Mouse (Mus musculus) embryonic facial prominence, embryonic 13.5 days (tissue): ENCODE measurements around the gene Mrps27. TPM values are rescaled to one million over a fixed set of nuclear protein-coding genes. Genes with fewer than 3 reads are reported as not detected.
"Not testable (repeated sequence)": the region's sequence is repeated elsewhere in the genome, so short reads cannot be mapped to it uniquely, and the experiment has no call there.

ENCODE experiments used
- ATAC-seq: fragments of 200-750 bp; cut with Nextera tagmentation; 2 replicates; pipeline ENCODE4 v1.8.0; 2017; ENCODE audit warnings: low read depth; ENCODE audit not compliant: insufficient number of reproducible peaks, insufficient read depth, low FRiP score, low TSS enrichment
- H3K27ac ChIP-seq: fragments of 300-500 bp; sonication (generic); 2 replicates; pipeline ENCODE4 v1.5.1; 2015; ENCODE audit warnings: moderate library complexity, mild to moderate bottlenecking, inconsistent platforms
- H3K27me3 ChIP-seq: fragments of 300-500 bp; sonication (generic); 2 replicates; pipeline ENCODE4 v1.6.1; 2015; ENCODE audit warnings: mild to moderate bottlenecking, inconsistent platforms
- H3K36me3 ChIP-seq: fragments of 300-500 bp; sonication (generic); 2 replicates; pipeline ENCODE4 v1.6.1; 2015; ENCODE audit warnings: mild to moderate bottlenecking, inconsistent platforms
- H3K4me1 ChIP-seq: fragments of 300-500 bp; sonication (generic); 2 replicates; pipeline ENCODE4 v1.6.1; 2015; ENCODE audit warnings: inconsistent platforms
- H3K4me2 ChIP-seq: fragments of 300-500 bp; sonication (generic); 2 replicates; pipeline ENCODE4 v1.6.1; 2015; ENCODE audit warnings: moderate library complexity, mild to moderate bottlenecking, inconsistent platforms
- H3K4me3 ChIP-seq: fragments of 300-500 bp; sonication (generic); 2 replicates; pipeline ENCODE4 v1.5.1; 2015; ENCODE audit warnings: mild to moderate bottlenecking, inconsistent platforms
- H3K9ac ChIP-seq: fragments of 300-500 bp; sonication (generic); 2 replicates; pipeline ENCODE4 v1.6.1; 2015; ENCODE audit warnings: mild to moderate bottlenecking, inconsistent platforms
- H3K9me3 ChIP-seq: fragments of 300-500 bp; sonication (generic); 2 replicates; pipeline ENCODE4 v1.6.1; 2016; ENCODE audit warnings: inconsistent platforms
- WGBS: fragments of 180-500 bp; shearing (Covaris S2); methylation state at CpG from one replicate; pipeline ENCODE4 v1.1.7; 2015; ENCODE audit warnings: mixed read lengths; 5-methylcytosine and 5-hydroxymethylcytosine counted together
- polyA plus RNA-seq: library from polyadenylated mRNA; unstranded; fragments of >200 nt; fragmentation: Nextera tagmentation; extraction: Ambion mirVana; gene quantifications from 2 replicates; pipeline ENCODE4 v1.2.1, GENCODE M21; 2015

Mrps27 gene
- polyA plus RNA-seq, 1 experiment from 2014 or later, result 62.5 TPM

GRCm38 (mm10) chr13:99317058-99317457, 27.5 kb upstream of the Mrps27 start:
- H3K4me2 ChIP-seq, result no peak overlapping the region
- no peaks in the 10 kb centered on the region for H3K9me3 ChIP-seq
- WGBS, result 56% methylated on average over 4 of the region's 4 CpGs
- H3K27ac ChIP-seq, result no peak overlapping the region
- H3K36me3 ChIP-seq, result peaks cover 28% of the 10 kb centered on the region
- H3K9ac ChIP-seq, result no peak overlapping the region
- 0 out of 2 replicates have a peak, but pooled peaks cover 4% of the 10 kb centered on the region for H3K4me1 ChIP-seq
- no peaks in the 10 kb centered on the region for H3K27me3 ChIP-seq
- no peak for ATAC-seq
- no peak overlapping the region for H3K4me3 ChIP-seq

- H3K36me3 ChIP-seq, result peaks cover 54% of the 10 kb centered on the region
- WGBS, result 91% methylated on average over 7 of the region's 7 CpGs
Measured at GRCm38 (mm10) chr13:99320453-99320852, 24.1 kb upstream of the Mrps27 start.

GRCm38 (mm10) chr13:99322915-99323314, 21.7 kb upstream of the Mrps27 start:
- H3K4me2 ChIP-seq, H3K27me3 ChIP-seq, H3K9me3 ChIP-seq, H3K4me3 ChIP-seq, H3K9ac ChIP-seq, H3K4me1 ChIP-seq, ATAC-seq, H3K27ac ChIP-seq: not testable (repeated sequence)
- peaks cover 78% of the 10 kb centered on the region for H3K36me3 ChIP-seq
- 95% methylated on average over 13 of the region's 13 CpGs for WGBS

More at GRCm38 (mm10) chr13:99320453-99320852, 24.1 kb upstream of the Mrps27 start:
- H3K9me3 ChIP-seq, result no peaks in the 10 kb centered on the region
- H3K27ac ChIP-seq, result no peak overlapping the region
- no peak for ATAC-seq
- no peaks in the 10 kb centered on the region for H3K27me3 ChIP-seq
- H3K4me2 ChIP-seq, result no peak overlapping the region
- H3K4me1 ChIP-seq, result no peaks in the 10 kb centered on the region
- H3K9ac ChIP-seq, result no peak overlapping the region
- no peak overlapping the region for H3K4me3 ChIP-seq

DNA sequence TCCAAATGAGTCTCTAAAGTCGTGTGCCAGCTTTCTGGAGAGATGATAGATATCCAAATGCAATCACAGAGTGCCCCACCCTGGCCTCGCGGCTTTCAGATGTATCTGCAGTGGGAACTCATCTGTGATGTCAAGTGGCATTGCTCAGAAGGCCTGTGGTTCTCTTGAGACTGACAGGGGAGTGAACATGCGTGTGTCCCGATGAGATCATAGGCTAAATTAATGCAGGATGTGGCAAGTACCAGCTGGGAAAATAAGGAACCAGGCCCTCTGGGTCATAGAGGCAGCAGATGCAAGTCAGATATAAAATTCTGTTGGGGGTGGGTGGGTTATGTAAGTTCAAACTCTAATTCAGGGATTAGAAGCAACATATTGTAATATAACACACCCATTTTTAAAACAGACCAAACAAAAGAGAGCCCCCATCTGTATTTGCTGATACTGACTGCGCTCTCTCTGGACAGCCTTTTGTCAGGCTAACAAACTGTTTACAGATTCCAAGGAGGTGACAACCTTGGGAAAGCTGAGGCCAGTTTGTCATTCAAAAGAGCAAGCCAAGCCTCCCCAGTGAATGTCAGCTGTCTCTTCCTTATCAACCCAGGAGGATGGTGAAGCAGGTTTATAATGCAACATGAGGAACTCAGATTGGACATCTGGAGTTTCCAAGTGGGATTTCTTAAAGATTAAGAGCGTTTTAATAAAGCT, 20.8 kb upstream of the Mrps27 start:
- no peaks in the 10 kb centered on the region for H3K4me1 ChIP-seq
- ATAC-seq, result no peak
- 62% methylated on average over 7 of the region's 7 CpGs for WGBS
- H3K4me2 ChIP-seq, result no peak overlapping the region
- no peak overlapping the region for H3K27ac ChIP-seq
- no peaks in the 10 kb centered on the region for H3K9me3 ChIP-seq
- H3K36me3 ChIP-seq, result peaks cover 85% of the 10 kb centered on the region
- H3K9ac ChIP-seq, result no peak overlapping the region
- no peaks in the 10 kb centered on the region for H3K27me3 ChIP-seq
- H3K4me3 ChIP-seq, result no peak overlapping the region

- not testable (repeated sequence) for H3K4me1 ChIP-seq, ATAC-seq, H3K9me3 ChIP-seq, H3K27me3 ChIP-seq, H3K27ac ChIP-seq, H3K4me2 ChIP-seq, H3K4me3 ChIP-seq, H3K9ac ChIP-seq
- H3K36me3 ChIP-seq, result peaks cover 87% of the 10 kb centered on the region
- WGBS, result 84% methylated on average over 8 of the region's 8 CpGs
Measured at GRCm38 (mm10) chr13:99324337-99324685, 20.3 kb upstream of the Mrps27 start.

- H3K4me2 ChIP-seq, result no peak overlapping the region
- no peak overlapping the region for H3K9ac ChIP-seq
- H3K36me3 ChIP-seq, result peaks cover 91% of the 10 kb centered on the region
- H3K9me3 ChIP-seq, result no peaks in the 10 kb centered on the region
- no peak overlapping the region for H3K27ac ChIP-seq
- H3K4me1 ChIP-seq, result no peaks in the 10 kb centered on the region
- WGBS, result 54% methylated on average over 4 of the region's 4 CpGs
- H3K4me3 ChIP-seq, result no peak overlapping the region
- no peak for ATAC-seq
- H3K27me3 ChIP-seq, result no peaks in the 10 kb centered on the region
Measured at GRCm38 (mm10) chr13:99331255-99331654, 13.3 kb upstream of the Mrps27 start.

- 59% methylated on average over 6 of the region's 6 CpGs for WGBS
- peaks cover 89% of the 10 kb centered on the region for H3K36me3 ChIP-seq
Measured at GRCm38 (mm10) chr13:99337510-99337909, 7.1 kb upstream of the Mrps27 start.

DNA sequence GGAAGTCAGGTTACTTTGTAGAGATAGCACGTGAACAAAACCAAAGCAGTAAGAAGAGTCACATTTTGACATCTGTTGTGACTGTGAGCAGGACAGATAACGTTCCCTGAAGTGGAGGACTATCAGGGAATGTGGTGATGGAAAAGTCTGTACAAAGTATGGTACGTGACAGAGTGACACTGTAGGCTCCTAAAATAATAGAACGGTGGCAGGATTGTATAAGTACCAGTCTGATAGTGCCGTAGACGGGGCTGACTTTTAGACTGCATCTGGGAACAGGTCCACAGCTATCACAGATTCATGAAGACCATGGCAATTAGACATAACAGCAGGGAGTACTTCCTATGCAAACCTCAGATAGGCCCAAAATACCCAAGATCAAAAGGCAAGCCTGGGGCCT, 3.1 kb upstream of the Mrps27 start:
- Histone ChIP-seq H3K4me3 (no peak overlapping the region), H3K4me2 (no peak overlapping the region), H3K9me3 (no peaks in the 10 kb centered on the region), H3K27me3 (no peaks in the 10 kb centered on the region), H3K9ac (no peak overlapping the region), H3K27ac (no peak overlapping the region), H3K4me1 (peaks cover 18% of the 10 kb centered on the region), H3K36me3 (peaks cover 61% of the 10 kb centered on the region)
- WGBS, result 94% methylated on average over 6 of the region's 6 CpGs
- ATAC-seq, result no peak

More at GRCm38 (mm10) chr13:99337510-99337909, 7.1 kb upstream of the Mrps27 start:
- Histone ChIP-seq H3K27ac (no peak overlapping the region), H3K27me3 (no peaks in the 10 kb centered on the region), H3K9ac (no peak overlapping the region), H3K4me2 (no peak overlapping the region), H3K4me3 (no peak overlapping the region), H3K9me3 (no peaks in the 10 kb centered on the region), H3K4me1 (peaks cover 3% of the 10 kb centered on the region; the same call in 1 of the 2 replicates)
- no peak for ATAC-seq

- Histone ChIP-seq H3K9ac (peak overlapping the region; percentile 76), H3K4me3 (peak overlapping the region; percentile 53), H3K9me3 (no peaks in the 10 kb centered on the region), H3K4me1 (peaks cover 14% of the 10 kb centered on the region), H3K27me3 (no peaks in the 10 kb centered on the region), H3K27ac (peak overlapping the region; percentile 82), H3K4me2 (peak overlapping the region; percentile 78), H3K36me3 (peaks cover 50% of the 10 kb centered on the region)
- peak; percentile 72 for ATAC-seq
- 4% methylated on average over 26 of the region's 30 CpGs for WGBS
Measured at GRCm38 (mm10) chr13:99343876-99344598, 549 bp upstream of the Mrps27 start.

DNA sequence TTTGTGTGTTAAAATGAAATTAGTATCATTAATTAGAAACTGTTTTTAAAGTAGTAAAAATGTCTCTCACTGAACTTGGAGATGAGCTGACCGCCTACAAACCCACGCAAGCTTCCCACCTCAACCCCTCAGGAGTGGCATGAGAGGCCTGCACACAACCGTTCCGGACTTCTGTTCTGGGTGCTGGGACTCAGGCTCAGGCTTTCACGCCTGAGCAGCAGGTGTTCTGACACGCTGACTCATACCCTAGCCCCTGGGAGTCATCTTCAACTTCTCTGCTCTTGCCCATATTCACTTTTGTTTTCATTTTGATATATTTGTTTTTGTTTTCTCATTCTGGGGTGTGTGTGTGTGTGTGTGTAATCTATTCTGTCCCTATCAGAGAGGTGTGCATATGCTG, 5.4 kb downstream of the Mrps27 start:
- no peak overlapping the region for H3K4me3 ChIP-seq
- peaks cover 16% of the 10 kb centered on the region for H3K4me1 ChIP-seq
- peaks cover 29% of the 10 kb centered on the region for H3K36me3 ChIP-seq
- WGBS, result 93% methylated on average over 6 of the region's 6 CpGs
- H3K9ac ChIP-seq, result no peak overlapping the region
- no peak overlapping the region for H3K4me2 ChIP-seq
- H3K9me3 ChIP-seq, result no peaks in the 10 kb centered on the region
- no peak overlapping the region for H3K27ac ChIP-seq
- H3K27me3 ChIP-seq, result no peaks in the 10 kb centered on the region
- ATAC-seq, result no peak

- H3K36me3 ChIP-seq, result peaks cover 32% of the 10 kb centered on the region
- H3K27me3 ChIP-seq, result no peaks in the 10 kb centered on the region
- peaks cover 9% of the 10 kb centered on the region for H3K4me1 ChIP-seq
- WGBS, result 47% methylated on average over 8 of the region's 8 CpGs
- no peaks in the 10 kb centered on the region for H3K9me3 ChIP-seq
- no peak overlapping the region for H3K4me2 ChIP-seq
- no peak for ATAC-seq
- H3K27ac ChIP-seq, result no peak overlapping the region
- H3K9ac ChIP-seq, result no peak overlapping the region
- no peak overlapping the region for H3K4me3 ChIP-seq
Measured at GRCm38 (mm10) chr13:99351186-99351585, 6.6 kb downstream of the Mrps27 start.

DNA sequence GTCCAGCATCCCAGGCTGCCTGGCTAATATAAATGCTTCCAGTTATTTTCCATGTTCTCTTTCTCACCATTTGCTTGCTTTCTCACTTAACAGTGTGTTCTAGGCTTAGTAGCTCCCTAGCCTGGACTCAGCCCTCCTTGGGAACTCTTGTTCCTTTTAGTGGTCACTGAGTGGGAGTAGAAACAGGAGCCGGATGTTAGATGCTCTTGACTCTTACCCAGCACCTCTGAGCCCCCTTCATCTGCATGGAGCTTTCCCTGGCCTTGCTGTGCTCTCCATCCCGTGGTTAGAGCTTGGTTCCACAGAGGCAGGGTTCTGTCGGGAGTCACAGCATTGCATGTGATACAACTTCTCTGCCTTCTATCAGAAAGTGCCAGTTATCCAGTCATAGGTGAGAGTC, 7.0 kb downstream of the Mrps27 start:
- WGBS, result 85% methylated on average over 3 of the region's 3 CpGs
- H3K36me3 ChIP-seq, result peaks cover 32% of the 10 kb centered on the region

More for the DNA sequence above, 7.0 kb downstream of the Mrps27 start:
- H3K4me1 ChIP-seq, result peaks cover 9% of the 10 kb centered on the region
- H3K27me3 ChIP-seq, result no peaks in the 10 kb centered on the region
- no peak overlapping the region for H3K4me2 ChIP-seq
- H3K9ac ChIP-seq, result no peak overlapping the region
- no peak for ATAC-seq
- H3K9me3 ChIP-seq, result no peaks in the 10 kb centered on the region
- H3K27ac ChIP-seq, result no peak overlapping the region
- H3K4me3 ChIP-seq, result no peak overlapping the region
